Mouse (Mus musculus) hindbrain, postnatal 0 days (tissue): Measurements from ENCODE around the gene Plk3. TPM values are rescaled to one million over a fixed set of nuclear protein-coding genes. Genes with fewer than 3 reads are reported as not detected.

Experiments
- ATAC-seq: fragments of 200-750 bp; cut with Nextera tagmentation; 2 replicates; pipeline ENCODE4 v1.8.0; 2017; ENCODE audit warnings: mild to moderate bottlenecking, moderate TSS enrichment, moderate library complexity
- DNase-seq: peaks from one replicate; pipeline ENCODE4 v3.0.0-alpha.2; 2015; ENCODE audit warnings: low spot score
- H3K27ac ChIP-seq: fragments of 300-500 bp; sonication (generic); 2 replicates; pipeline ENCODE4 v1.5.1; 2014; ENCODE audit warnings: mild to moderate bottlenecking
- H3K27me3 ChIP-seq: fragments of 300-500 bp; sonication (generic); 2 replicates; pipeline ENCODE4 v1.6.1; 2014; ENCODE audit warnings: low read length, mixed read lengths; ENCODE audit not compliant: insufficient read depth
- H3K36me3 ChIP-seq: fragments of 300-500 bp; sonication (generic); 2 replicates; pipeline ENCODE4 v1.6.1; 2014; ENCODE audit warnings: low read length, mixed read lengths; ENCODE audit not compliant: insufficient read depth
- H3K4me1 ChIP-seq: fragments of 300-500 bp; sonication (generic); 2 replicates; pipeline ENCODE4 v1.6.1; 2014; ENCODE audit warnings: antibody characterized with exemption, low read length, mixed read lengths; ENCODE audit not compliant: insufficient read depth
- H3K4me2 ChIP-seq: fragments of 300-500 bp; sonication (generic); 2 replicates; pipeline ENCODE4 v1.6.1; 2014; ENCODE audit warnings: low read depth, mild to moderate bottlenecking, low read length, moderate library complexity, mixed read lengths
- H3K4me3 ChIP-seq: fragments of 300-500 bp; sonication (generic); 2 replicates; pipeline ENCODE4 v1.5.1; 2014; ENCODE audit warnings: low read length
- H3K9ac ChIP-seq: fragments of 300-500 bp; sonication (generic); replicated peaks from 2 replicates; pipeline ENCODE4 v1.6.1; 2014; ENCODE audit warnings: mild to moderate bottlenecking, low read length, moderate library complexity, mixed read lengths
- H3K9me3 ChIP-seq: fragments of 300-500 bp; sonication (generic); 2 replicates; pipeline ENCODE4 v1.6.1; 2016; ENCODE audit warnings: low read length, mixed read lengths
- CTCF ChIP-seq: IDR thresholded peaks from 2 replicates; pipeline ENCODE4 v1.5.1; 2016; ENCODE audit warnings: antibody characterized with exemption, control low read depth, low read depth
- WGBS: fragments of 180-500 bp; shearing (Covaris S2); extraction: QIAGEN DNeasy Blood & Tissue Kit; methylation state at CpG from one replicate; pipeline ENCODE4 v1.1.7; 2014; 5-methylcytosine and 5-hydroxymethylcytosine counted together
- polyA plus RNA-seq: library from polyadenylated mRNA; unstranded; fragments of >200 nt; fragmentation: Nextera tagmentation; extraction: Ambion mirVana; gene quantifications from 2 replicates; pipeline ENCODE4 v1.2.1, GENCODE M21; 2015
- total RNA-seq: library from RNA; depleted of rRNA; stranded (reverse); fragments of >200 nt; gene quantifications from 2 replicates; pipeline ENCODE4 v1.2.3, GENCODE M21; 2014

Gene Plk3
- total and polyA plus RNA-seq, 2 experiments from 2014 or later = 29.1 to 29.8 TPM

GRCm38 (mm10) chr4:117101218-117101617 is 32.5 kb downstream of the Plk3 start:
- Histone ChIP-seq H3K9ac (no peak overlapping the region), H3K4me2 (no peak overlapping the region), H3K9me3 (no peaks in the 10 kb centered on the region), H3K36me3 (no peaks in the 10 kb centered on the region), H3K27ac (no peak overlapping the region), H3K27me3 (no peaks in the 10 kb centered on the region), H3K4me1 (no peaks in the 10 kb centered on the region; the same call in 1 of the 2 replicates), H3K4me3 (no peak overlapping the region)
- TF ChIP-seq CTCF = peak; percentile 69
- 46% methylated on average over 7 of the region's 7 CpGs for WGBS
- no peak for ATAC-seq
- DNase-seq = peak; percentile 65

GRCm38 (mm10) chr4:117100036-117100435 is 33.7 kb downstream of the Plk3 start:
- Histone ChIP-seq H3K4me2 (no peak overlapping the region), H3K9ac (no peak overlapping the region), H3K27me3 (no peaks in the 10 kb centered on the region), H3K36me3 (no peaks in the 10 kb centered on the region), H3K4me1 (no peaks in the 10 kb centered on the region; the same call in 1 of the 2 replicates), H3K27ac (no peak overlapping the region), H3K4me3 (no peak overlapping the region), H3K9me3 (no peaks in the 10 kb centered on the region)
- TF ChIP-seq CTCF = no peak
- no peak for DNase-seq
- no peak for ATAC-seq
- WGBS = 67% methylated on average over 4 of the region's 4 CpGs

- H3K36me3 ChIP-seq = no peaks in the 10 kb centered on the region
- H3K4me1 ChIP-seq = no peaks in the 10 kb centered on the region; the same call in 1 of the 2 replicates
- TF ChIP-seq CTCF = no peak
- 63% methylated on average over 2 of the region's 2 CpGs for WGBS
- H3K9ac ChIP-seq = no peak overlapping the region
- H3K9me3 ChIP-seq = no peaks in the 10 kb centered on the region
- H3K27ac ChIP-seq = no peak overlapping the region
- H3K27me3 ChIP-seq = no peaks in the 10 kb centered on the region
- H3K4me2 ChIP-seq = peak overlapping the region; percentile 89
- no peak for DNase-seq
- no peak overlapping the region for H3K4me3 ChIP-seq
- ATAC-seq = no peak
Observed at GRCm38 (mm10) chr4:117098764-117099036, 35.1 kb downstream of the Plk3 start.

DNA sequence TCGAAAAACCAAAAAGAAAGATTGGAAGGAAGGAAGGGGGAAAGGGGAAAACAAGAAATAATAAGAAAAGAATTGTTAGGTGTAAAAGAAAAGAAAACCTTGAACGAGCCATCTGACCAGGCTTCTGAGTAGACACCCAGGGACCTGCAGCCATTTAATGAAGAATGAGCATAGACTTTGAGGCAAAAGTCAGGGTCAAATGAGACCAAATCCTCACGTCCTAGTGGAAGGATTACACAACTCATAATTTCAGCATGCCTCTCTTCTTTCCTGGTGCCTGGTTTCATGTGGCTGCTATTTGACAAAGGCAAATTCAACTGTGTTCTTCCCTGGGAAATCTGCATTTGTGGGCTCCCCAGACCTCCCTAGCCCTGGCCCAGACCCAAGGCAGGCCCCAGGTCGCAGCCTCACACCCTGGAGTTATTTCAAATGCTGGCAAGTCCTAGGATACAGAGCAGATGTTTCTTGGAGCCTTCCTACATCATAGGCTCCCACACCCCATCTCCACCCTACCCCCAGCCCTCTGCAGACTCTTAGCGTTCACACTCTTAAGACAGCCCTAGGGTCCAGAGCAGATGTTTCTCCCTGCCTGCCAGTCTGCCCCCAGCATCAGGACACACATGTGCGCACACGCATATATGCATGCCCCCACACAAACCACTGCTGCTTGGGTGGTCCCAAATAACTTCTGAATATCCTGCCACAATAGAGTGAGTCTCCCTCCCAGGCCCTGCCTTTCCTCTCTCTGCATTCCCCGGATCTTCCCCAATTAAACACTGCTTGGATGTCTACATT is 35.6 kb downstream of the Plk3 start:
- Histone ChIP-seq H3K4me3 (peak overlapping the region; percentile 58; the same call in 1 of the 2 replicates), H3K4me1 (no peaks in the 10 kb centered on the region; the same call in 1 of the 2 replicates), H3K4me2 (peak overlapping the region; percentile 89), H3K27me3 (no peaks in the 10 kb centered on the region), H3K36me3 (no peaks in the 10 kb centered on the region), H3K9me3 (no peaks in the 10 kb centered on the region), H3K27ac (no peak overlapping the region), H3K9ac (peak overlapping the region; percentile 58; the same call in 1 of the 2 replicates)
- DNase-seq (no peak), ATAC-seq (no peak)
- 52% methylated on average over 8 of the region's 8 CpGs for WGBS
- no peak for TF ChIP-seq CTCF

GRCm38 (mm10) chr4:117096666-117097065 is 37.1 kb downstream of the Plk3 start:
- DNase-seq (no peak), ATAC-seq (no peak)
- H3K36me3 ChIP-seq = no peaks in the 10 kb centered on the region
- H3K4me3 ChIP-seq = peak overlapping the region; percentile 58
- H3K9ac ChIP-seq = peak overlapping the region; percentile 58
- H3K27ac ChIP-seq = peak overlapping the region; percentile 55; the same call in 1 of the 2 replicates
- no peaks in the 10 kb centered on the region for H3K9me3 ChIP-seq
- no peaks in the 10 kb centered on the region for H3K4me1 ChIP-seq
- TF ChIP-seq CTCF = no peak
- peak overlapping the region; percentile 89 for H3K4me2 ChIP-seq
- no peaks in the 10 kb centered on the region for H3K27me3 ChIP-seq
- 7% methylated on average over 5 of the region's 5 CpGs for WGBS

DNA sequence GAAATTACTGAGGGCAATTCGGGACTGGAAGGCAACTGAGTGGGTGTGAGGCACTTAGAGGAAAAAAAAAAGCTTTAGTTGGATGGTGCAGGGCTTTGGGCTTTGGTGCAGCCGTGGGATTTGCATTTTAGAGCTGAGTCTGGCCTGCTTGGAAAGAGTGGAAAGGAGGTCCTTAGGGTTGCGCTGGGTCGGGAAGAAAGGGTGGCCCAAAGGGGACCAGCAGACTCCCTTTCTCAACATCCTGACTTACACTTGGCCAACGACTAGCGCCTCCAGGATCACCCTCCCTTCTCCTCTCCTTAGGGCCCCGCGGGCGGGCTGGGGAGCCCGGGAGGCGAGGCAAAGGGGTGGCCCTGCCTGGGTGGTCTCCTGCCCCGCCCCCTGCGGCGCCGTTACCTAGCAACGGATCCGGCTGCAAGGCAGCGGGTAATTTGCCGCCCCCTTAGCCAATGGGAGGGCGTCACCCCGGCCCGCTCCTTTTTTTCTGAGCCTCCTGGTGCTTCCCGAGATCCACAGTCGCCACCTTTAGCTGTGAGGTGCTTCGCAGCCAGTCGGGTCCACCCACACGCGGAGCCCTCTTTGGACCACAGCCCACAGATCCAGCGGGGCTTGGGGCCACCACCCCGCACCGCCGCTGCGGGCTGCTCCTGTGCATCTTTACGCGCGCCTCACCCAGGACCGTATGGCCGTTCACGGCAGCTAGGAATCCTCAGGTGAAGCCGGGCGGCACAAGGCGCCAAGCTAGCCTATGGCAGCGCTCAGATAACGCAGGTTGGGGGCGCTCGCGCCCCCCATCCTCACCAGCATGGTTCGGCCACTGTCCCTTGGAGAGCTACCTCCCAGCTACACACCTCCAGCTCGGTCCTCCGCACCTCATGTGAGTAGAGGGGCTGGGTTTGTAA is 38.0 kb downstream of the Plk3 start, which contains the start of gene Ptch2:
TSS of gene Ptch2 (plus strand) at position 525 of the 902 bp plus-strand sequence.
- Histone ChIP-seq H3K27me3 (no peaks in the 10 kb centered on the region), H3K9ac (peak within 1 kb of the TSS; percentile 58), H3K4me2 (peak within 1 kb of the TSS; percentile 89), H3K27ac (peak within 1 kb of the TSS; percentile 55), H3K9me3 (no peaks in the 10 kb centered on the region), H3K4me1 (no peaks in the 10 kb centered on the region), H3K36me3 (no peaks in the 10 kb centered on the region), H3K4me3 (peak within 1 kb of the TSS; percentile 58)
- no peak; the same call in none of the 2 replicates for TF ChIP-seq CTCF
- ATAC-seq (peak; percentile 87), DNase-seq (peak; percentile 85)
- under 1% methylated on average over 50 of the region's 50 CpGs for WGBS
